Mouse (Mus musculus): ENCODE measurements around the gene T. TPM values are rescaled to one million over a fixed set of nuclear protein-coding genes. Genes with fewer than 3 reads are reported as not detected.

T gene
- polyA plus RNA-seq, 1 experiment from 2014 or later = 0.94 TPM

- ATAC-seq (ENCODE audit: insufficient number of reproducible peaks, low FRiP score, low TSS enrichment, low read depth) = no peak
- H3K4me2 ChIP-seq (replicated peaks) = no peak overlapping the region
These were observed 25.5 kb upstream of the T start for GRCm38 (mm10) chr17:8408589-8409295.

GRCm38 (mm10) chr17:8410330-8410729 is 23.9 kb upstream of the T start:
- H3K4me2 ChIP-seq (replicated peaks) = no peak overlapping the region
- H3K9me3 ChIP-seq (replicated peaks) = no peaks in the 10 kb centered on the region
- H3K4me1 ChIP-seq = peaks cover 9% of the 10 kb centered on the region; the same call in 1 of the 2 replicates
- no peaks in the 10 kb centered on the region for H3K36me3 ChIP-seq
- no peak overlapping the region for H3K27ac ChIP-seq (replicated peaks)
- H3K4me3 ChIP-seq (replicated peaks) = no peak overlapping the region
- no peak overlapping the region for H3K9ac ChIP-seq
- H3K27me3 ChIP-seq = 0 out of 2 replicates have a peak, but pooled peaks cover 7% of the 10 kb centered on the region
- 79% methylated on average over 2 of the region's 2 CpGs for WGBS
- no peak for ATAC-seq (ENCODE audit: insufficient number of reproducible peaks, low FRiP score, low TSS enrichment, low read depth)

More at GRCm38 (mm10) chr17:8408589-8409295, 25.5 kb upstream of the T start:
- no peaks in the 10 kb centered on the region for H3K36me3 ChIP-seq
- no peak overlapping the region for H3K27ac ChIP-seq (replicated peaks)
- 5% methylated on average over 16 of the region's 16 CpGs for WGBS
- H3K27me3 ChIP-seq = 0 out of 2 replicates have a peak, but pooled peaks cover under 1% of the 10 kb centered on the region
- H3K9me3 ChIP-seq (replicated peaks) = no peaks in the 10 kb centered on the region
- H3K4me3 ChIP-seq (replicated peaks) = no peak overlapping the region
- H3K4me1 ChIP-seq = peaks cover 9% of the 10 kb centered on the region; the same call in 1 of the 2 replicates
- no peak overlapping the region for H3K9ac ChIP-seq

- 62% methylated on average over 5 of the region's 5 CpGs for WGBS
- H3K4me1 ChIP-seq = peaks cover 6% of the 10 kb centered on the region; the same call in 1 of the 2 replicates
- H3K27ac ChIP-seq (replicated peaks) = no peak overlapping the region
- H3K36me3 ChIP-seq = no peaks in the 10 kb centered on the region
- no peaks in the 10 kb centered on the region for H3K9me3 ChIP-seq (replicated peaks)
- H3K27me3 ChIP-seq = 0 out of 2 replicates have a peak, but pooled peaks cover 7% of the 10 kb centered on the region
- no peak overlapping the region for H3K4me3 ChIP-seq (replicated peaks)
- no peak overlapping the region for H3K9ac ChIP-seq
- no peak for ATAC-seq (ENCODE audit: insufficient number of reproducible peaks, low FRiP score, low TSS enrichment, low read depth)
- no peak overlapping the region for H3K4me2 ChIP-seq (replicated peaks)
These were observed 20.6 kb upstream of the T start for GRCm38 (mm10) chr17:8413656-8414055.

- Histone ChIP-seq H3K9ac (no peak overlapping the region), H3K4me3 (replicated peaks) (no peak overlapping the region), H3K4me2 (replicated peaks) (no peak overlapping the region), H3K4me1 (no peaks in the 10 kb centered on the region), H3K9me3 (replicated peaks) (no peaks in the 10 kb centered on the region), H3K27ac (replicated peaks) (no peak overlapping the region), H3K27me3 (0 out of 2 replicates have a peak, but pooled peaks cover 7% of the 10 kb centered on the region), H3K36me3 (no peaks in the 10 kb centered on the region)
- WGBS = 15% methylated on average over 8 of the region's 8 CpGs
- ATAC-seq (ENCODE audit: insufficient number of reproducible peaks, low FRiP score, low TSS enrichment, low read depth) = no peak
These were observed 18.7 kb upstream of the T start for GRCm38 (mm10) chr17:8415533-8415932.

- Histone ChIP-seq H3K27me3 (0 out of 2 replicates have a peak, but pooled peaks cover 7% of the 10 kb centered on the region), H3K4me3 (replicated peaks) (no peak overlapping the region), H3K9ac (no peak overlapping the region), H3K36me3 (no peaks in the 10 kb centered on the region), H3K4me1 (no peaks in the 10 kb centered on the region), H3K4me2 (replicated peaks) (no peak overlapping the region), H3K27ac (replicated peaks) (no peak overlapping the region), H3K9me3 (replicated peaks) (no peaks in the 10 kb centered on the region)
- ATAC-seq (ENCODE audit: insufficient number of reproducible peaks, low FRiP score, low TSS enrichment, low read depth) = no peak
- 59% methylated on average over 8 of the region's 8 CpGs for WGBS
These were observed 17.4 kb upstream of the T start for GRCm38 (mm10) chr17:8416865-8417264.

GRCm38 (mm10) chr17:8420739-8421138 is 13.5 kb upstream of the T start:
- Histone ChIP-seq H3K4me2 (replicated peaks) (no peak overlapping the region), H3K9ac (no peak overlapping the region), H3K9me3 (replicated peaks) (no peaks in the 10 kb centered on the region), H3K4me1 (no peaks in the 10 kb centered on the region), H3K36me3 (no peaks in the 10 kb centered on the region), H3K27me3 (no peaks in the 10 kb centered on the region; the same call in 1 of the 2 replicates), H3K27ac (replicated peaks) (no peak overlapping the region), H3K4me3 (replicated peaks) (no peak overlapping the region)
- ATAC-seq (ENCODE audit: insufficient number of reproducible peaks, low FRiP score, low TSS enrichment, low read depth) = no peak
- WGBS = 59% methylated on average over 1 of the region's 1 CpGs

GRCm38 (mm10) chr17:8421517-8421916 is 12.7 kb upstream of the T start:
- WGBS = 42% methylated on average over 5 of the region's 5 CpGs
- no peaks in the 10 kb centered on the region for H3K9me3 ChIP-seq (replicated peaks)
- no peaks in the 10 kb centered on the region for H3K36me3 ChIP-seq
- peaks cover 3% of the 10 kb centered on the region for H3K27me3 ChIP-seq
- H3K4me2 ChIP-seq (replicated peaks) = no peak overlapping the region
- no peak overlapping the region for H3K27ac ChIP-seq (replicated peaks)
- no peak for ATAC-seq (ENCODE audit: insufficient number of reproducible peaks, low FRiP score, low TSS enrichment, low read depth)
- H3K9ac ChIP-seq = no peak overlapping the region
- H3K4me3 ChIP-seq (replicated peaks) = no peak overlapping the region
- no peaks in the 10 kb centered on the region for H3K4me1 ChIP-seq

- Histone ChIP-seq H3K9me3 (replicated peaks) (no peaks in the 10 kb centered on the region), H3K4me2 (replicated peaks) (no peak overlapping the region), H3K36me3 (no peaks in the 10 kb centered on the region), H3K4me1 (no peaks in the 10 kb centered on the region), H3K4me3 (replicated peaks) (no peak overlapping the region), H3K27ac (replicated peaks) (no peak overlapping the region), H3K9ac (no peak overlapping the region), H3K27me3 (peaks cover 12% of the 10 kb centered on the region)
- no peak for ATAC-seq (ENCODE audit: insufficient number of reproducible peaks, low FRiP score, low TSS enrichment, low read depth)
- 35% methylated on average over 2 of the region's 2 CpGs for WGBS
These were observed 10.9 kb upstream of the T start for GRCm38 (mm10) chr17:8423283-8423682.

GRCm38 (mm10) chr17:8429436-8429835 is 4.8 kb upstream of the T start:
- peaks cover 74% of the 10 kb centered on the region for H3K27me3 ChIP-seq
- no peak overlapping the region for H3K9ac ChIP-seq
- H3K4me1 ChIP-seq = peaks cover 9% of the 10 kb centered on the region
- WGBS = under 1% methylated on average over 16 of the region's 16 CpGs
- H3K4me2 ChIP-seq (replicated peaks) = no peak overlapping the region
- no peaks in the 10 kb centered on the region for H3K36me3 ChIP-seq
- ATAC-seq (ENCODE audit: insufficient number of reproducible peaks, low FRiP score, low TSS enrichment, low read depth) = no peak
- H3K4me3 ChIP-seq (replicated peaks) = no peak overlapping the region
- H3K9me3 ChIP-seq (replicated peaks) = no peaks in the 10 kb centered on the region
- no peak overlapping the region for H3K27ac ChIP-seq (replicated peaks)

GRCm38 (mm10) chr17:8429896-8430295 is 4.3 kb upstream of the T start:
- H3K9ac ChIP-seq = no peak overlapping the region
- H3K4me1 ChIP-seq = peaks cover 13% of the 10 kb centered on the region
- peaks cover 78% of the 10 kb centered on the region for H3K27me3 ChIP-seq
- no peak for ATAC-seq (ENCODE audit: insufficient number of reproducible peaks, low FRiP score, low TSS enrichment, low read depth)
- H3K27ac ChIP-seq (replicated peaks) = no peak overlapping the region
- H3K36me3 ChIP-seq = no peaks in the 10 kb centered on the region
- H3K4me2 ChIP-seq (replicated peaks) = no peak overlapping the region
- 2% methylated on average over 5 of the region's 5 CpGs for WGBS
- H3K4me3 ChIP-seq (replicated peaks) = no peak overlapping the region
- no peaks in the 10 kb centered on the region for H3K9me3 ChIP-seq (replicated peaks)

GRCm38 (mm10) chr17:8432179-8432800 is 1.9 kb upstream of the T start:
- H3K36me3 ChIP-seq = no peaks in the 10 kb centered on the region
- H3K27ac ChIP-seq (replicated peaks) = no peak overlapping the region
- H3K9me3 ChIP-seq (replicated peaks) = no peaks in the 10 kb centered on the region
- no peak overlapping the region for H3K4me2 ChIP-seq (replicated peaks)
- peaks cover 99% of the 10 kb centered on the region for H3K27me3 ChIP-seq
- no peak for ATAC-seq (ENCODE audit: insufficient number of reproducible peaks, low FRiP score, low TSS enrichment, low read depth)
- H3K4me1 ChIP-seq = peaks cover 13% of the 10 kb centered on the region
- no peak overlapping the region for H3K9ac ChIP-seq
- H3K4me3 ChIP-seq (replicated peaks) = no peak overlapping the region
- WGBS = 2% methylated on average over 17 of the region's 17 CpGs
